Mouse (Mus musculus) liver, postnatal 0 days (tissue): ENCODE data around the gene Tnfrsf21. TPM values are rescaled to one million over a fixed set of nuclear protein-coding genes. Genes with fewer than 3 reads are reported as not detected.

Experiments used
- ATAC-seq: fragments of 200-750 bp; cut with Nextera tagmentation; 2 replicates; pipeline ENCODE4 v1.8.0; 2017; ENCODE audit warnings: mild to moderate bottlenecking, moderate library complexity
- DNase-seq: peaks from one replicate; pipeline ENCODE4 v3.0.0-alpha.2; 2016
- H3K27ac ChIP-seq: fragments of 300-500 bp; sonication (generic); 2 replicates; pipeline ENCODE4 v1.5.1; 2014; ENCODE audit warnings: antibody characterized with exemption, moderate library complexity, mild to moderate bottlenecking, low read depth
- H3K27me3 ChIP-seq: fragments of 300-500 bp; sonication (generic); 2 replicates; pipeline ENCODE4 v1.6.1; 2014; ENCODE audit warnings: low read length, control low read depth, mixed read lengths; ENCODE audit not compliant: insufficient read depth
- H3K36me3 ChIP-seq: fragments of 300-500 bp; sonication (generic); replicated peaks from 2 replicates; pipeline ENCODE4 v1.6.1; 2014; ENCODE audit warnings: mild to moderate bottlenecking, control low read depth, low read length, moderate library complexity, mixed read lengths; ENCODE audit not compliant: insufficient read depth
- H3K4me1 ChIP-seq: fragments of 300-500 bp; sonication (generic); 2 replicates; pipeline ENCODE4 v1.6.1; 2014; ENCODE audit warnings: antibody characterized with exemption, mild to moderate bottlenecking, control low read depth; ENCODE audit not compliant: insufficient read depth
- H3K4me2 ChIP-seq: fragments of 300-500 bp; sonication (generic); 2 replicates; pipeline ENCODE4 v1.6.1; 2014; ENCODE audit warnings: low read depth, mild to moderate bottlenecking, low read length, moderate library complexity, mixed read lengths
- H3K4me3 ChIP-seq: fragments of 300-500 bp; sonication (generic); 2 replicates; pipeline ENCODE4 v1.5.1; 2014; ENCODE audit warnings: low read depth, low read length
- H3K9ac ChIP-seq: fragments of 300-500 bp; sonication (generic); replicated peaks from 2 replicates; pipeline ENCODE4 v1.6.1; 2014; ENCODE audit warnings: mild to moderate bottlenecking, moderate library complexity
- H3K9me3 ChIP-seq: fragments of 300-500 bp; sonication (generic); 2 replicates; pipeline ENCODE4 v1.6.1; 2016; ENCODE audit warnings: mild to moderate bottlenecking, control low read depth, low read length, mixed read lengths
- CTCF ChIP-seq: sonication (generic); IDR thresholded peaks from 2 replicates; pipeline ENCODE4 v1.5.1; 2016; ENCODE audit warnings: antibody characterized with exemption, low read depth
- EP300 ChIP-seq: IDR thresholded peaks from 2 replicates; pipeline ENCODE4 v1.6.1; 2016; ENCODE audit warnings: antibody characterized with exemption, low read depth, mild to moderate bottlenecking
- WGBS: fragments of 180-500 bp; shearing (Covaris S2); extraction: QIAGEN DNeasy Blood & Tissue Kit; methylation state at CpG from one replicate; pipeline ENCODE4 v1.1.7; 2014; ENCODE audit not compliant: insufficient replicate concordance; 5-methylcytosine and 5-hydroxymethylcytosine counted together
- polyA plus RNA-seq: library from polyadenylated mRNA; unstranded; fragments of >200 nt; fragmentation: Nextera tagmentation; extraction: Ambion mirVana; gene quantifications from 2 replicates; pipeline ENCODE4 v1.2.1, GENCODE M21; 2015

Tnfrsf21 gene
- polyA plus RNA-seq, 1 experiment from 2014 or later = 15.4 TPM

GRCm38 (mm10) chr17:43023637-43024217 is 7.4 kb downstream of the Tnfrsf21 start:
- Histone ChIP-seq H3K27me3 (no peaks in the 10 kb centered on the region), H3K4me2 (peak overlapping the region; percentile 5; the same call in 1 of the 2 replicates), H3K27ac (peak overlapping the region; percentile 89; the same call in 1 of the 2 replicates), H3K9me3 (no peaks in the 10 kb centered on the region), H3K4me1 (peaks cover 35% of the 10 kb centered on the region), H3K36me3 (peaks cover 20% of the 10 kb centered on the region; the same call in 1 of the 2 replicates), H3K4me3 (no peak overlapping the region), H3K9ac (no peak overlapping the region)
- no peak for TF ChIP-seq CTCF
- TF ChIP-seq EP300 = no peak
- ATAC-seq (no peak), DNase-seq (no peak)
- 75% methylated on average over 12 of the region's 12 CpGs for WGBS

- peak; percentile 12 for ATAC-seq
- Histone ChIP-seq H3K27me3 (no peaks in the 10 kb centered on the region), H3K4me1 (peaks cover 34% of the 10 kb centered on the region), H3K4me2 (peak overlapping the region; percentile 47), H3K9ac (peak overlapping the region; percentile 53), H3K4me3 (no peak overlapping the region), H3K27ac (peak overlapping the region; percentile 89), H3K36me3 (peaks cover 20% of the 10 kb centered on the region; the same call in 1 of the 2 replicates), H3K9me3 (no peaks in the 10 kb centered on the region)
- 64% methylated on average over 3 of the region's 3 CpGs for WGBS
- no peak for DNase-seq
- TF ChIP-seq CTCF (no peak), EP300 (no peak)
Observed at GRCm38 (mm10) chr17:43024531-43024930, 8.2 kb downstream of the Tnfrsf21 start.

- 55% methylated on average over 6 of the region's 6 CpGs for WGBS
- no peak for DNase-seq
- Histone ChIP-seq H3K4me1 (peaks cover 34% of the 10 kb centered on the region), H3K9ac (peak overlapping the region; percentile 53), H3K4me2 (peak overlapping the region; percentile 47), H3K4me3 (no peak overlapping the region), H3K9me3 (no peaks in the 10 kb centered on the region), H3K36me3 (peaks cover 15% of the 10 kb centered on the region; the same call in 1 of the 2 replicates), H3K27ac (peak overlapping the region; percentile 89), H3K27me3 (no peaks in the 10 kb centered on the region)
- TF ChIP-seq CTCF = no peak
- TF ChIP-seq EP300 = peak; percentile 99
- ATAC-seq = peak; percentile 98
Observed at GRCm38 (mm10) chr17:43025048-43025447, 8.7 kb downstream of the Tnfrsf21 start.

- TF ChIP-seq CTCF (no peak), EP300 (no peak)
- H3K27ac ChIP-seq = peak overlapping the region; percentile 85
- no peak overlapping the region for H3K4me3 ChIP-seq
- peak overlapping the region; percentile 47 for H3K4me2 ChIP-seq
- peaks cover 9% of the 10 kb centered on the region; the same call in 1 of the 2 replicates for H3K36me3 ChIP-seq
- peaks cover 34% of the 10 kb centered on the region for H3K4me1 ChIP-seq
- H3K9me3 ChIP-seq = no peaks in the 10 kb centered on the region
- no peak for ATAC-seq
- WGBS = 91% methylated on average over 22 of the region's 22 CpGs
- H3K27me3 ChIP-seq = no peaks in the 10 kb centered on the region
- no peak for DNase-seq
- peak overlapping the region; percentile 42; the same call in 1 of the 2 replicates for H3K9ac ChIP-seq
Observed at GRCm38 (mm10) chr17:43025819-43026593, 9.7 kb downstream of the Tnfrsf21 start.

- DNase-seq = no peak
- WGBS = 82% methylated on average over 4 of the region's 4 CpGs
- H3K4me1 ChIP-seq = peaks cover 34% of the 10 kb centered on the region
- no peaks in the 10 kb centered on the region for H3K27me3 ChIP-seq
- no peak for ATAC-seq
- peaks cover 7% of the 10 kb centered on the region; the same call in 1 of the 2 replicates for H3K36me3 ChIP-seq
- no peak overlapping the region for H3K4me2 ChIP-seq
- no peaks in the 10 kb centered on the region for H3K9me3 ChIP-seq
- TF ChIP-seq EP300 (no peak), CTCF (no peak)
- H3K4me3 ChIP-seq = no peak overlapping the region
- no peak overlapping the region for H3K9ac ChIP-seq
- H3K27ac ChIP-seq = no peak overlapping the region
Observed at GRCm38 (mm10) chr17:43026708-43027107, 10.4 kb downstream of the Tnfrsf21 start.

- no peak for ATAC-seq
- WGBS = 64% methylated on average over 3 of the region's 3 CpGs
- no peak overlapping the region for H3K4me2 ChIP-seq
- no peaks in the 10 kb centered on the region for H3K27me3 ChIP-seq
- H3K4me3 ChIP-seq = no peak overlapping the region
- no peak overlapping the region for H3K9ac ChIP-seq
- DNase-seq = no peak
- H3K9me3 ChIP-seq = no peaks in the 10 kb centered on the region
- H3K27ac ChIP-seq = no peak overlapping the region
- peaks cover 15% of the 10 kb centered on the region for H3K4me1 ChIP-seq
- TF ChIP-seq EP300 (no peak), CTCF (no peak)
- H3K36me3 ChIP-seq = peaks cover 7% of the 10 kb centered on the region; the same call in 1 of the 2 replicates
Observed at GRCm38 (mm10) chr17:43029546-43029945, 13.2 kb downstream of the Tnfrsf21 start.
